9 mouse cellular contexts compared by ENCODE assay signal in the genomic region with DNA sequence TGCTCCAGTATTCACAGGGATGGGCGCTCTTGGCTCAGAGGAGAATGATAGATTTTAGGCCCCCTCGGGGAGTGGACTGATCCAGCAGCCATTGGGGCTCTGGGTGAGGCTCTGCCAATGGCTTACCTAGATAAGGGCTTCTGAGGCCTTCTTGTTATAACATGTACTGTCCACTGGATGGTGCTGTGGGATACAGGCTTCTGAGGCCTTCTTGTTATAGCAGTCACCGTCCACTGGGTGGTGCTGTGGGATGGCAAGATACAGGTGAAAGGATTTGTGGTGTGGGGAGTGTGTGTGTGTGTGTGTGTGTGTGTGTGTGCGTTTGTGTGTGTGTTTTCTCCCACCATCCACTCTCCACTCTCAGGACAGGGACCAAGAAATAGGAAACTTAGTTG.
A peak's percentile ranks its signal among the peaks of the same experiment; 100 is the strongest.
DNase-seq lines count a peak whose midpoint lies in the region; ATAC-seq lines count a peak whose summit lies in the region.
"Had no signal": no experiment of that assay in that cellular context is flagged by ENCODE, and none has a peak within 500 bp of the region (broad histone marks: within the 10 kb centered on the region; RNA-seq: fewer than 3 reads in every experiment).

No protein-coding gene starts in this region.

- no peaks in the 10 kb centered on the region for H3K27me3 ChIP-seq in hindbrain, embryonic 12.5 days

- H3K4me1 ChIP-seq in hindbrain, embryonic 12.5 days, result peaks cover 29% of the 10 kb centered on the region

- H3K9ac ChIP-seq in hindbrain, embryonic 12.5 days, result no peak overlapping the region

- 5% methylated on average over 4 of the region's 4 CpGs for WGBS in hindbrain, embryonic 12.5 days

- peak; percentile 65 for ATAC-seq in hindbrain, embryonic 12.5 days (ENCODE audit: low FRiP score)

- peak; percentile 88 for DNase-seq in Muller cell, postnatal 12 days (ENCODE audit: inconsistent ontology term)
- peak; percentile 78 to 92 for DNase-seq in cerebellum, adult 18-20 months
- DNase-seq in forelimb bud, embryonic 11.5 days (ENCODE audit: low read depth, low spot score), result peak; percentile 88
- peak; percentile 75 to 86 for DNase-seq in layer of hippocampus, postnatal 25 days (ENCODE audit: extremely low spot score in 1 of 2, low spot score in 1 of 2)
- peak; percentile 81 to 88 for DNase-seq in lung, postnatal 4 days
- peak; percentile 89 for DNase-seq in right cerebral cortex, adult 18-20 months
- peak; percentile 76 to 80 for DNase-seq in urinary bladder, postnatal 36 days (ENCODE audit: low spot score in 2 of 2)

- no peak overlapping the region for H3K4me2 ChIP-seq in hindbrain, embryonic 12.5 days (replicated peaks)

- H3K27ac ChIP-seq in hindbrain, embryonic 12.5 days, result 0 out of 2 replicates have a peak overlapping the region, but pooled peaks have one; percentile 26

- no peak overlapping the region for H3K4me3 ChIP-seq in hindbrain, embryonic 12.5 days
- H3K4me3 ChIP-seq: myocyte had no signal

- H3K9me3 ChIP-seq in hindbrain, embryonic 12.5 days (replicated peaks), result no peaks in the 10 kb centered on the region

- H3K36me3 ChIP-seq in hindbrain, embryonic 12.5 days, result no peaks in the 10 kb centered on the region
